In genomic region chr2:25575432-25576027, GRCm38 (mm10) we compare ENCODE assay signal across 8 mouse cellular contexts. TPM values are rescaled to one million over a fixed set of nuclear protein-coding genes. Genes with fewer than 3 reads are reported as not detected.
DNase-seq lines count a peak whose midpoint lies in the region; ATAC-seq lines count a peak whose summit lies in the region.

No protein-coding gene starts in this region.

- H3K4me1 ChIP-seq in forebrain, embryonic 10.5 days, result peaks cover 66% of the 10 kb centered on the region
- H3K4me1 ChIP-seq in intestine, embryonic 14.5 days (replicated peaks; ENCODE audit: control insufficient read depth, insufficient read depth, low read length), result peaks cover 38% of the 10 kb centered on the region
- peaks cover 80% of the 10 kb centered on the region for H3K4me1 ChIP-seq in liver, embryonic 15.5 days (replicated peaks)
- H3K4me1 ChIP-seq in neural tube, embryonic 12.5 days, result peaks cover 51% of the 10 kb centered on the region

- peaks cover 53% of the 10 kb centered on the region for H3K27me3 ChIP-seq in forebrain, embryonic 10.5 days (ENCODE audit: poor library complexity, severe bottlenecking)
- H3K27me3 ChIP-seq in intestine, embryonic 14.5 days (replicated peaks; ENCODE audit: control insufficient read depth, insufficient read depth, low read length), result peaks cover 45% of the 10 kb centered on the region
- peaks cover 53% of the 10 kb centered on the region for H3K27me3 ChIP-seq in liver, embryonic 15.5 days
- peaks cover 52% of the 10 kb centered on the region for H3K27me3 ChIP-seq in neural tube, embryonic 12.5 days (replicated peaks)

- peaks cover 28% of the 10 kb centered on the region for H3K36me3 ChIP-seq in forebrain, embryonic 10.5 days (replicated peaks)
- H3K36me3 ChIP-seq in intestine, embryonic 14.5 days (ENCODE audit: control insufficient read depth, insufficient read depth, low read length), result peaks cover 3% of the 10 kb centered on the region; the same call in 1 of the 2 replicates
- H3K36me3 ChIP-seq in liver, embryonic 15.5 days (replicated peaks), result no peaks in the 10 kb centered on the region
- H3K36me3 ChIP-seq in neural tube, embryonic 12.5 days, result peaks cover 16% of the 10 kb centered on the region

- H3K9ac ChIP-seq in intestine, embryonic 14.5 days (ENCODE audit: low read length), result peak overlapping the region; percentile 62
- H3K9ac ChIP-seq in liver, embryonic 15.5 days, result peak overlapping the region; percentile 38; the same call in 1 of the 2 replicates
- peak overlapping the region; percentile 59 for H3K9ac ChIP-seq in neural tube, embryonic 12.5 days

- H3K4me3 ChIP-seq in forebrain, embryonic 10.5 days, result peak overlapping the region; percentile 72
- H3K4me3 ChIP-seq in intestine, embryonic 14.5 days (ENCODE audit: low read depth, low read length), result peak overlapping the region; percentile 58
- H3K4me3 ChIP-seq in liver, embryonic 15.5 days (replicated peaks), result peak overlapping the region; percentile 62
- peak overlapping the region; percentile 55 for H3K4me3 ChIP-seq in neural tube, embryonic 12.5 days

- peak; percentile 30 for DNase-seq in kidney, adult 11 months
- no peak for DNase-seq in kidney, adult 8-10 months
- peak; percentile 79 for DNase-seq in NIH3T3 (ENCODE audit: low read depth)
- no peak for DNase-seq in forebrain, embryonic 10.5 days (ENCODE audit: extremely low spot score, low spot score)
- peak; percentile 70 for DNase-seq in intestine, embryonic 14.5 days (ENCODE audit: low spot score)
- DNase-seq in ovary, postnatal 14 days (ENCODE audit: low spot score), result no peak

- WGBS in forebrain, embryonic 10.5 days, result 16% methylated on average over 21 of the region's 21 CpGs
- WGBS in intestine, embryonic 14.5 days, result 17% methylated on average over 21 of the region's 21 CpGs
- WGBS in liver, embryonic 15.5 days (ENCODE audit: insufficient replicate concordance), result 21% methylated on average over 21 of the region's 21 CpGs
- 18% methylated on average over 21 of the region's 21 CpGs for WGBS in neural tube, embryonic 12.5 days

- ATAC-seq in intestine, embryonic 14.5 days (replicated peaks; ENCODE audit: low FRiP score, low TSS enrichment, low read depth), result no peak
- ATAC-seq in liver, embryonic 15.5 days (ENCODE audit: insufficient read depth), result no peak
- ATAC-seq in neural tube, embryonic 12.5 days (ENCODE audit: low FRiP score, low read depth), result peak; percentile 22; the same call in 1 of the 2 replicates

- no peaks in the 10 kb centered on the region for H3K9me3 ChIP-seq in forebrain, embryonic 10.5 days
- no peaks in the 10 kb centered on the region for H3K9me3 ChIP-seq in intestine, embryonic 14.5 days (ENCODE audit: control insufficient read depth, low read length)
- H3K9me3 ChIP-seq in liver, embryonic 15.5 days (replicated peaks), result no peaks in the 10 kb centered on the region
- H3K9me3 ChIP-seq in neural tube, embryonic 12.5 days, result no peaks in the 10 kb centered on the region

- peak overlapping the region; percentile 50 for H3K4me2 ChIP-seq in intestine, embryonic 14.5 days (ENCODE audit: low read length)
- peak overlapping the region; percentile 73 for H3K4me2 ChIP-seq in liver, embryonic 15.5 days
- H3K4me2 ChIP-seq in neural tube, embryonic 12.5 days (replicated peaks), result peak overlapping the region; percentile 86

- H3K27ac ChIP-seq in forebrain, embryonic 10.5 days, result peak overlapping the region; percentile 92
- H3K27ac ChIP-seq in intestine, embryonic 14.5 days (ENCODE audit: low read depth), result peak overlapping the region; percentile 81
- 0 out of 2 replicates have a peak overlapping the region, but pooled peaks have one; percentile 21 for H3K27ac ChIP-seq in liver, embryonic 15.5 days (replicated peaks)
- H3K27ac ChIP-seq in neural tube, embryonic 12.5 days, result peak overlapping the region; percentile 57; the same call in 1 of the 2 replicates

RNA-seq across cellular contexts. Expression of gene Phpt1, which starts 0.5 kb away (rescaled TPM):
- polyA plus RNA-seq in forebrain, embryonic 10.5 days (2016; fragmentation: Nextera tagmentation; extraction: Ambion mirVana), result 162 and 165 TPM in 2 replicates
- polyA plus RNA-seq in intestine, embryonic 14.5 days (2014; fragmentation: Nextera tagmentation; extraction: Ambion mirVana), result 278 and 287 TPM in 2 replicates
- polyA plus RNA-seq in liver, embryonic 15.5 days (2015; fragmentation: Nextera tagmentation; extraction: Ambion mirVana), result 31.2 and 36.3 TPM in 2 replicates
- 169 and 176 TPM in 2 replicates for polyA plus RNA-seq in neural tube, embryonic 12.5 days (2016; fragmentation: Nextera tagmentation; extraction: Ambion mirVana)

RNA-seq across cellular contexts. Expression of gene Mamdc4, which starts 0.9 kb away (rescaled TPM):
- polyA plus RNA-seq in forebrain, embryonic 10.5 days (2016; fragmentation: Nextera tagmentation; extraction: Ambion mirVana), result 5.0 and 7.0 TPM in 2 replicates
- 59.1 and 85.2 TPM in 2 replicates for polyA plus RNA-seq in intestine, embryonic 14.5 days (2014; fragmentation: Nextera tagmentation; extraction: Ambion mirVana)
- polyA plus RNA-seq in liver, embryonic 15.5 days (2015; fragmentation: Nextera tagmentation; extraction: Ambion mirVana), result 0.32 and 7.7 TPM in 2 replicates
- 1.7 and 4.8 TPM in 2 replicates for polyA plus RNA-seq in neural tube, embryonic 12.5 days (2016; fragmentation: Nextera tagmentation; extraction: Ambion mirVana)

RNA-seq across cellular contexts. Expression of gene Ajm1, which starts 6.0 kb away (rescaled TPM):
- 0.02 TPM in 1 of 2 replicates, not detected in the other for polyA plus RNA-seq in forebrain, embryonic 10.5 days (2016; fragmentation: Nextera tagmentation; extraction: Ambion mirVana)
- 1.8 and 2.0 TPM in 2 replicates for polyA plus RNA-seq in intestine, embryonic 14.5 days (2014; fragmentation: Nextera tagmentation; extraction: Ambion mirVana)
- polyA plus RNA-seq in liver, embryonic 15.5 days (2015; fragmentation: Nextera tagmentation; extraction: Ambion mirVana), result 0.03 TPM in 1 of 2 replicates, not detected in the other
- polyA plus RNA-seq in neural tube, embryonic 12.5 days (2016; fragmentation: Nextera tagmentation; extraction: Ambion mirVana), result 2.3 and 3.0 TPM in 2 replicates

RNA-seq across cellular contexts. Expression of gene Edf1, which starts 17.9 kb away (rescaled TPM):
- 337 and 341 TPM in 2 replicates for polyA plus RNA-seq in forebrain, embryonic 10.5 days (2016; fragmentation: Nextera tagmentation; extraction: Ambion mirVana)
- polyA plus RNA-seq in intestine, embryonic 14.5 days (2014; fragmentation: Nextera tagmentation; extraction: Ambion mirVana), result 356 and 385 TPM in 2 replicates
- 186 and 201 TPM in 2 replicates for polyA plus RNA-seq in liver, embryonic 15.5 days (2015; fragmentation: Nextera tagmentation; extraction: Ambion mirVana)
- polyA plus RNA-seq in neural tube, embryonic 12.5 days (2016; fragmentation: Nextera tagmentation; extraction: Ambion mirVana), result 386 TPM in 2 replicates

RNA-seq across cellular contexts. Expression of gene Traf2, which starts 28.8 kb away (rescaled TPM):
- 40.2 and 42.6 TPM in 2 replicates for polyA plus RNA-seq in forebrain, embryonic 10.5 days (2016; fragmentation: Nextera tagmentation; extraction: Ambion mirVana)
- polyA plus RNA-seq in intestine, embryonic 14.5 days (2014; fragmentation: Nextera tagmentation; extraction: Ambion mirVana), result 31.2 and 32.0 TPM in 2 replicates
- polyA plus RNA-seq in liver, embryonic 15.5 days (2015; fragmentation: Nextera tagmentation; extraction: Ambion mirVana), result 14.1 and 15.1 TPM in 2 replicates
- 26.9 and 28.0 TPM in 2 replicates for polyA plus RNA-seq in neural tube, embryonic 12.5 days (2016; fragmentation: Nextera tagmentation; extraction: Ambion mirVana)

Comparison
In these comparisons a context has a peak if more than half of its experiments do, and no peak if none do; other contexts are left out.
1. DNase-seq: peak in kidney, adult 11 months (single experiment), NIH3T3 (single experiment) and intestine, embryonic 14.5 days (single experiment); none in kidney, adult 8-10 months (0 of 2), forebrain, embryonic 10.5 days (single experiment) and ovary, postnatal 14 days (single experiment).
2. H3K27ac ChIP-seq: peak in every context shown above with its lines; median percentile 92 in forebrain, embryonic 10.5 days; 81 in intestine, embryonic 14.5 days; 57 in neural tube, embryonic 12.5 days; 21 in liver, embryonic 15.5 days.
3. Peak in every context shown above with its lines, with median percentiles within 50 percentile points of each other: H3K4me3 ChIP-seq, H3K4me2 ChIP-seq and H3K9ac ChIP-seq.